Mouse (Mus musculus) right cerebral cortex, adult 2 months (tissue): ENCODE measurements around the gene Ube2r2.

ENCODE experiments used
- DNase-seq, 2 experiments: peaks; one replicate each; pipeline ENCODE4 v3.0.0; 2021 to 2022; ENCODE audit warnings: low spot score in 2 of 2

Gene Ube2r2

DNA sequence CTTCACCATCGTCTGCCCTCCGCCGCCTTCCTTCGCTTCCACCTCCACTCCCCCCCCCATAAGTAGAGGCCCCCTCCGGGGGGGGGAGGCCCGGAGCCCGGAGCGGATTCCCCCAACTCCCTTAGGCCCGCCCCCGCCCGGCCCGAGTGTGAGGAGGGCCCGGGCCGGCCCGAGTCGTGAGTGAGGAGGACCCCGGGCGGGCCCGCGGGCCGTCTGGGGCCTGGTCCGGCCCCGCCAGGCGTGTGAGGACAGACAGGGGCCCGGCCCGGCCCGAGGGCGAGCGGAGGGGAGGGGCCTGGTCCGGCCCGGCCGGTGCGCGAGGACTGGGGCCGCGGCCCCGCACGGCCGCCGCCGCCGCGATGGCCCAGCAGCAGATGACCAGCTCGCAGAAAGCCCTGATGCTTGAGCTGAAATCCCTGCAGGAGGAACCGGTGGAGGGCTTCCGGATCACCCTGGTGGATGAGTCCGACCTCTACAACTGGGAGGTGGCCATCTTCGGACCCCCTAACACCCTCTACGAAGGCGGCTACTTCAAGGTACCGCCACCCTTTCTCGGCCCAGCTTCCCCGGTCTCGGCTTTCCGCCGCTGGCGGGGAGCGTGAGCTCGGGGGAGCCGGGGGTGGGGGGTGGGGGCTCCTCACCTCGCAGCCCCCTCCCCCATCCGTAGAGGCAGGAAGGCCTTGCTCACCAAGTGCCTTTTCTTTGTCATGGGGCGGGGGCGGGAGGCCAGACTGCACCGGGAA is at the start of gene Ube2r2:
Gene Ube2r2, plus strand, starts transcription at position 33 of the 743 bp plus-strand sequence.
- peak; percentile 36 to 37 for DNase-seq

DNA sequence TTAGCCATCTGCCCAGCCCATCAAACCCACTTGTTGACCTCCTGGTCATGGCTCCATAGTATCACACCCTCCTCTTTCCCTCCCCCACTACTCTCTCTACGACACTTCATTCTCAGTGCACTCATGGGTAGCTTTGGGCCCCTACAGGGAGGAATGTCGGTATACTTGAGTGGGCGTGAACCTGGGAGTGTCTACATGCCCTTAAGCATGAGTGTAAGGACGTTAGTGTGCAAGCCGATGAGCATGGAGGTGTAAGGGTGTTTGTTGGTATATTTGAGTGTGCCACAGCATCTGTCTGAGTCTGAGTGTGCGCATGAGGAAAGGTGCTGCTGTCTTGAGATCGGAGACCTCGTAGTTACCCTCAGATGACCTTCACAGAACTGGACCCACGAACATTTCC is 48.6 kb upstream of the Ube2r2 start:
- no peak for DNase-seq

DNA sequence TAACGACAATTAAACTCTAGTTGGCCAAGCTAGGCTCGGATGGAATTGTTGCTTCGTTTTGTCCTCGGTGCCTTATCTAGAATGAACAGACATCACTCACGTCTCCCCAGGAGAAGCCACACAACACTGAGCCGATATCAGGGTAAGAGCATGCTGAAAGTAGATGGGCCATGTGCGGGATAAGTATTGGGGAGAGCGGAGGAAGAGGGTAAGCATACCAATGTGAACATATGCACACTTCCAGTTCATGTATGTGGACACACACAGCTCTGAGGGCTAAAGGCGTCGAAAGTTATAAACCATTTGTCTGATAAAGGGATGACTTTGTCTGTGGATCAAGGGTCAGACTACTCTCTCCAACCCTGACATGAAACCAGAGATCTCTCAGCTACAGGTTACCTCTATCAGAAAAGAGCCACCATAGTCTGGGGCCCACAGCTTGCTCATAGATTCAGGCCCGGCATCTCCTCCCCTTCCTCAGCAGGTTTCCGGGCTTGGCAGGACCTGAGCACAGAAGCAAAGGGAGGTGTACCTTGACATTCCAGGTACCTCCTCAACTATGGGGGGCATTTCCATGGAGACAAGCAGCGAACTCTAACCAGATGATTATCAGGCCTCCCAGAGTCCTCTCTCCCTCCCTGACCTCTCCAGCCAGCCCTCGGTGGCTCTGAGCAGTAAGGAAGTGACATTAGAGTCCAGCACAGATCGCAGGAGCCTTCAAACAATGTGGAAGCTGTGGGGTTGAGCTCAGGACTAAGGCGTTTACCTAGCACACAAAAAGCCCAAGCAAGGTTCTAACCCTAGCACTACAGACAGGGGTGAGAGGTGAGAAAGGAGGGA is 47.9 kb upstream of the Ube2r2 start:
- DNase-seq = no peak

DNA sequence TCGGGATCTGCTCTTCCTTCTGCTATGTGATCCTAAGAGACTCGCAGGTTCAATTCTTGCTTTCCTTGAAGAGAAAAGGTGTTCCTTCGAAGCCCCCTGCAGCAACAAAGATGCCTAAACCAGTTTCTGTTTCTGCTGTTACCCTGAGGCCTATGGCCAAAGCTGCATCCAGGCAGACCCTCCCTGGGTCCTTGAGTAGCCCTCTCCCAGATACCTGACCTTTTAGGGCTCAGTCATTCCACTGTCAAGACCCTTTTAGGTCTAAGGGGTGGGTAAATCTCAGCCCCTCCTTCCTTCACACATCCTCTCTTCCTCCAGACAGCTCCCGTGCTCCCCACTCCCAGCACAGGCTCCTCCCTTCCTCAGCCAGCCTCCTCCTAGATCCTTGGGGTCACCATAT is 46.4 kb upstream of the Ube2r2 start:
- no peak for DNase-seq

DNA sequence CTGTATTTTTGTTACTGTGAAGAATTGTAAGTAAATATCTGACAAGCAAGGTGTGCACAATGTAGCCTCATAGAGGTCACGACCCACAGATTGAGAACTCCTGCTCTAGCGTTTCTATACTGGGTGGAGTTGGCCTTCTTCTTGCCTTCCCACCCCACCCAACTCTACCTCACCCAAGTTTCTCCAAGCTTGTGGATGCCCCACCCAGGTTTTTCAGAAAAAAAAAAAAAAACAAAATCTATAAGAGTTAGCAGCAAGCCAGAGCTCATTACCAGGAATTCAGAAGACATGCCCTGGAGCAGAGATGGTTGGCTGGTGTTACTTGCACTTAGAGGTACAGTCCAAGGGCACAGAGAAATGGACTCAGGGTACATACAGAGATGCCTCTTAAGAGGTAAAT is 45.8 kb upstream of the Ube2r2 start:
- DNase-seq = no peak

DNA sequence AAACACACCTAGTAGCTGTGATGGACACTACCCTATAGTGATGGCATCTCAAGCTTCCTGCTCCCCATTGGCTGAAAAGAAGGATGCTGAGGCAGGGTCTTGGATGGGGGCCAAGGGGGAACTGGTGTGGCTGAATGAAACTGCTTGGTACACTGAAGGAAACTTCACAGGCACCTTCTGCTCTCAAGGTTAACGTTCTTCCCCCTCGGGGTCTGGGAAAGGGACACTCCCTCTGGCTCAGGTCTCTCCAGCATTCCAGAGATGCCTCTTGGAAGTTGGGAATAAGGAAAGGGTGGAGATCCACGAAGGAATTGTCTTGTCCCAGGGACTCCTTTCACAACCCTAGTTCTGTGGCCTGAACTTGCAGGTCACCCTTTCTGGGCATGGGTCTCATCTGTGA is 44.2 kb upstream of the Ube2r2 start:
- DNase-seq = no peak

DNA sequence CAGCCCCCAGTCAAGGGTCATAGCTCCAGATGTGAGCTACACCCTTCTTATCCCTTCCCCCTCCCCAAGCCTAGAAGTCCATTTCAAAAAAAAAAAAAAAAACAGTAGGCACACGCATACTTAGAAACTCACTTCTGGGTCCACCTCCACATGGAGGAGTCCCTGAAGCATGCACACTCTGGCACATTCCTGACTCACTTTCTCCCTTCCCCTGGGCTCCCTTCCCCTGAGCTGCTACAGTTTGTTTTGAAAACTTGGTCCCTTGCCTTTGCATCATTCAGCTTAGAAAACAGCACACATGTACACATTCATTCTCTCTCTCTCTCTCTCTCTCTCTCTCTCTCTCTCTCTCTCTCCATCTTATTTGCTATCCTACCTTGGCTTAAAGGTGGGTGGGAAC is 42.6 kb upstream of the Ube2r2 start:
- no peak for DNase-seq

DNA sequence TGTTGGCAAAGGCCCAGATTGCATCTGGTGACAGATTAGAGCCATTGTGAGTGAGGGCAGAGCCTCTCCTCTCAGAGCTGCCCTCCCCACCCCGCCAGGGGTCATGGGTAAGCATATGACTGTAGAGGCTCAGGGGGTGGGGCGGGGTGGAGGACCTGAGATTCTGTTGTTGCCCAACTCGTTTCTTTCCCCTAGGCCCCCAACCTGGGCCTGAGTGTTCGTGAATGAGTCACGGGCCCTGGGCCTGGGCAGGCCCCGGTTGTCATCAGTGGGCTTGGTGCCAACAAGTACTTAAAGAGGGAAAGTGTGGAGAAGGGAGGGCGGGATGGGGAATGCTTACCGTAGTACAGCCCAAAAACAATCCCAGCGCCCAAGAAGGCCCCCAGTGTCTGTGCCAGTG is 41.2 kb upstream of the Ube2r2 start:
- no peak for DNase-seq

DNA sequence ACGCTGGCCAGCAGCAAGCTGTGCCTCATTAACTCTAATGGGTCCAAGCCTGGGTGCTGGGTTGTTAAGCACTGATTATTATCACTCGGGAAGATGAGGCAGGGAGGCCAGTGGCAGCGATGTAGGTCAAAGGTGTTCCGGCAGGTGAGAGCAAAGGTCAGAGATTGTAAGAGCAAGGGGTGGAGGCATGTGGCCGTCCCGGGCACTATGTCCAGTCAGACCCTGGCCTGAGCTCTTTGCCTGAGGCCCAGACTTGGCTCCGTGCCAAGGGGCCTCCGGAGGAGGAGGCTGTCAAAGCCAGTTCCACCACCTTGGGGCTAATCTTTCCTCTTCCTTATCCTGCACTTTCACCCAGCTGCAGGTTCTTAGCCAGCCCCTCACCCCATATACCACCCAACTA is 39.4 kb upstream of the Ube2r2 start:
- DNase-seq = no peak

DNA sequence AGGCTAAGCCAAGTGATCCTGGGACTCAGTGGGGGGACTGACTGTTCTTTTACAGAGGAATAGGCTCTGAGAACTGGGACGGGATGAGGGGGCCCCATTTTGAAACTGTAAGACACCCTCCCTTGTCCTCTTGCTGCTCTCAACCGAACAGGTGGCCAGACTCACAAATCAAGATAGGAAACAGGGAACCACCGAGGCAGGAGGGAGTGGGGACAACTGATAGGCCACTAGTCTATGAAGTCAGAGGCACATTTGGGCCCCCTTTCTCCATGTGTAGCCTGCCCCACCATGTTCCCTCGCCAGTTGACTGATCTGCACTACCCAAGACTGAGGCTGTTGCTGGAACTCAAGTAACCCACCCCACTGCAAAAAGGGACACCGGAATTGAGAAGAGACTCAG is 38.7 kb upstream of the Ube2r2 start:
- DNase-seq = no peak

DNA sequence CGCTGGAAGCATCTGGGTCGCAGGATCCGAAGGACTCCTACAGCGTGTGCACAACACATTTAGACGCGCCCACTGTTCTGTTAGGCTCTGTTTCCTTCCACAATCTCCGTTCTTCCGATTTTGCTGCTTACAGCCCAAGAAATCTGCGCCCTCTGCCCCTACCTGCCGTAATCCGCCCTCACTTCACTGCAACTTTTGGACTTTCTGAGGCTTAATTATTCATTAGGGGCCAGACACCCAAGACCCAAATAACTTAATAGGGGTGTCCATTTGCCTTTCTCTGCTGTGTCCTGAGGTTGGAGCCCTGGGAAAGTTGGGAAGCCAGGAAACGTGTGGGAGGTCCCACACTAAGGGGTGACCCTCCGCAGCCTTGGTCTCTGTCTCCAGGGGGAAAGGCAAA is 38.2 kb upstream of the Ube2r2 start:
- no peak for DNase-seq

DNA sequence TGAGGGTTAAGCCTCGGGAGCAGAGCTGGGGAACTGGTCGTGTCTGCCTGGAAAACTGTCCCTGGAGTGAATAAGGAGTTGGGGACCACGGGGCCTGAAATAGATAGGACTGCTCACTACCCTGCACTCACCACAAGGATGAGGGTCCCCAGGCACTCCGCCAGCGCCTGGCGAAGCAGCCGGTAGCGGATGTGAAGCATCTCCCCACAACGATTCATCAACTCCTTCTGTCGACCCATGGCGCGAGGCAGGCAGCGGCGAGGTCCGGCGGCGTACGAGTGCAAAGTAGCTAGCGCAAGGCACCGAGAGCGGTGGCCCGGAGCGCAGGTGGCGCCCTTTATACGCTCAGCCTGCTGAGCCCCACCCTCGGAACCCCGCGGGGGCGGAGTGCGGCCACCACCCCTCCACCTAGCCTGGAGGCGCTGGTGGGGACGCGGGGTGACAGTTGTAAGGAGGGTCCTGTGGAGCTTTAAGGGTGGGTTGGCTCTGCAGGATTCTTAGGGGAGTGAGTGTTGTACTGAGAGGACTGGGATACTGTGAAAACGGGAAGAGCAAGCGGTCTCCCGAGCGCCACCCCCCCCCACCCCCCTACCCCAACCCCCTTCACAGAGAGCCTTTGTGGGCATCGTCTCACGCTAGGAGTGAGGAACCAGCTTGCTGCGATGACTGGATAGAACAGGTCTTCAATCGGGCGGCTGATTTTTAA is 37.5 kb upstream of the Ube2r2 start, which contains the start of gene Aqp3:
Gene Aqp3, minus strand, starts transcription at position 313 of the 706 bp plus-strand sequence.
- DNase-seq = no peak

DNA sequence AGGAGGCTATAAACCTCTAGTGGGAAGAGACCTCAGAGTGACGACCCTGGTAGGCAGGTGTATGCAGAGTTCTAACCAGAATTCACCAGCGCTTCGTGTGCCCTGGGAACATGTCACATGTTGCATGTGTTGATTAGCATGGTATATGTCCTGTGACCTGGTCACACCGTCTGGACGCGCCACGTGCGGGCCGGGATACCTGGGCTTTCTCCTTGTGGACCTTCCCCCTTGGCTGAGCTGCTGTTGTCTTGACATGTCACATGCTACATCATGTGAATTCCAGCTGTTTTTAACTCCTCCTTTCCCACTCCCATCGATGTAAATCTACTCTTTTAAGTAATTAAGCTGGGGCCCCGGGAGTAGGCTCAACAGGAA is 37.0 kb upstream of the Ube2r2 start:
- DNase-seq = no peak

DNA sequence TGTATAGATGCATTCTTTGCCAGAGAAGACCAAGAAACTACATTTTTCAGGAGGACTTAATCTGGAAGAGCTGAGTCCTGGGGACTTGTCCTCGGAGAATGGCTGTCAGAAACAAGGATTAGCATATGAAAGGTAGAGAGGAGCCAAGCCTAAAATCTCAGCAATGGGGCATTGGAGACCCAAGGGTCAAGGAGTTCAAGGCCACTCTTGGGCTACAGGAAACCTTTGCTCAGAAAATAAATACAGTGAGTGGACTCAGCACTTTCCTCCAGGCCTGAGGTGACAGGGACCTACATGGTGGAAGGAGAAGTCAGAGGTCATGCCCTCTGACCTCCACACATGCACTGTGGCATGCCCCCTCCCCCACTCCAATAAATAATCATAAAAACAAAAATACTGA is 34.6 kb upstream of the Ube2r2 start:
- no peak for DNase-seq

DNA sequence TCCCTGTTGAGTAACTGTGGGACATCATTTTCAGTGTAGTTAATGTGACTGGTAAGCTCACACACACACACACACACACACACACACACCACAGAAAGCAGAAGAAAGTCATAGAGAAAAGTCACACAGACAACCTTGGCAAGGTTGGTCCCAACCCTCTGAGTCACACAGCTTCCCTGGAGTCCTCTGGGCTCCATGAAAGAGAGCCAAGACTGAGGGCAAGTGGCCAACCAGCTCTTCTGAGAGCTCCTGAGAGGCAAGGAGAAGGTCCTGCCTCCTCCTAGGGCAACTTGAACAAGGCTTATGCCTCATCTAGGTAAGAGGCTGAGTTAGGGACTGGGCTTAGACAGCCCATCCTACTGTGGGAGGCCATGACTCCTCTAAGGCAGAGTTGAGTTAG is 32.6 kb upstream of the Ube2r2 start:
- DNase-seq = no peak

DNA sequence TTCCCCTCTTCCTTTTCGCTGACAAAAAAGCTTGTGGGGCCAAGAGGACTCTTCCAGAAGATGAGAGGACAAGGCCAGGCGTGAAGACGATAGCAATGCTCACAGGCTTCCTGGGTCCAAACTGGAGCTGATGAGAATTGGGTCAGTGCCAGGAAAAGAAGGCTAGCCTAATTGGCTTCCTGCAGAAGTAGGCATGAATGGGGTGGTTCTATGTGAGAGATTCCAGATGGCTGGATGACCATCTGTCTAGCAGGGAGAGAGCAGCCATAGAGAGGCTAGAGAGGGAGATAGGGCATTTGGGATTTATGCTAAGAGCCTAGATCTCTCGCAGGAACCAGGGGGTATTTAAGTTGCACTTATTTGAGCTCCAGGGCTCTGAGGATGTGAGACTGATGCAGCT is 28.1 kb upstream of the Ube2r2 start:
- no peak for DNase-seq

DNA sequence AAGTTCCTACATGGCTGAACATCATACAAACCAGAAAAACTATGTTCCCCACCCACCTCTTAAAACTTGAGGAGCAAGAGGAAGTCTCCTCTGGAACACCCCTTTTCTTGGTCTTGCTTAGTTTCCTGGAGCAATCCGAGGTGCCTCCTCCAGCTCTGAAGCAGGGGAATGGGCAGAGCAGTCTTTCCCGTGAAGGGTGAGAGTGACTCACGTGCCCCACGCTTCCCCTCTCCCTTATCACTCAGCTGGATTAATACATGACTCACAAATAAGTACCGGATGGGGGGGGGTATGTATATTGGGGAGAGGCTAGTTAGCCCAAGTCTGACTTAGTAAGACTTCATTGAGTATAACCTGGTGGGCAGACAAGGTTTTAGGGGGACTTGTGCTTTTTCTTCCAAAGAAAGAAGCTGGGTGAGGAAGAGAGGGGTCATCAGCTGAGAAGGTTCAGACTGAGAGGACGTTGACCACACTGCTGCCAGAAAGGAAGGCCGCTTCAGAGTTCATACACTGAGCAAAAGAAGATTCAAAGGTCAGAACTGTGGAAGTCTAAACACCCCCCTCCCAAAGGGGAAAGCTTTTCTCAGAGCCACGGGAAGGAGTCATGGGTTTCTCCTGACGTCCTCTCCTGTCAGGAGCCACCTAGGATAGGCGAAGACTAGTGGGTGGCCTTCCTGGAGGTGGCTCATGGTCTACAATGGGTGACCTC is 26.7 kb upstream of the Ube2r2 start:
- DNase-seq = no peak

DNA sequence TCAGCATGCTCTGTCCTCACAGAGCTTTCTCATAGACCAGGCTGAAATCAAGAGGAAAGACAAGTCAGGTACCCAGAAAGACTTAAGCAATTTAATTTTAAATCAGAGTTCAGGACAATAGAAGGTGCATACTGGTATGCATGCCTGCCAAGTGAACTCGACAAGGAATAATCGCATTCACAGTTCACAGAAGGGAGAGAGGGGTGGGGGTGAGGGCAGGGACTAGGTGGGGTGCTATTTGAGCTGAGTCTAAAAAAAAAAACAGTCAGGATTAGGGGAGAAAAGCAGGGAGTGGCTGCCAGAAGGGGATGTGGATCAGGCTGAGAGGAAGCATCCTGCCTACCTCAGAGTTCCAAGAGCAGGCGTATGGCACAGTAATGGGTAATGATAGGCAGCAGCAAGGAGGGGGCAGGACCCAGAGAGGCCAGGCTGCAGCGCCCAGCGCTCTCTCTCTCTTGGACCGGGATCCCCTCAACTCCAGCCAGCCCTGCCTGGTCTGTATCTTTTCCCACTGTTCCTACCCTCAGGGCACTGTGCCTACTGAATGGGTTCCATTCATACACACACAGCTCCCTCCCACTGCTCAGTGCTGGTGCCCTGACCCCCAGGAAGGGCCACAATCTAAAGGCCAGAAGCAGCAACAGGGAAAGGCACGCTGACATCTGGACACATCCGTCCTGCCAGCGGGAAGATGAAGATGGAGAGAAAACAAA is 21.0 kb upstream of the Ube2r2 start:
- no peak for DNase-seq

DNA sequence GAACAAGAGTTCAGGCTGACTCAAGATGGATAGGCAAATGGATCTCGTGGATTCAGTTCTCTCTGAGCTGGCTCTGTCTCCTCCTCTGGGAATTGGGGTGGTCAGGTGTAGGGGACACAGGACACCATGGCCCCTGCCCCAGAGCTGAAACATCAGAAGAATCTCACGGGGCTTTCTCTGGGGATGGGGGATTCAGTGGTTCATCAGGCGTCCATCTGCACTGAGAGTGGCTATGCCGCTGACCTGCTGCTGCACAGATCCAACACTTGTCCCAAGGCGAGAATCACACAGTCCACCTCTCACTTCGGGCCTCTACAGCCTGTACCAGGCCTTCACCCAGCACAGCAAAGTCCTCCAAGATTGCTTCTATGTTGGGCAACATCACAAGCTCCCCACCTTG is 20.5 kb upstream of the Ube2r2 start:
- DNase-seq = no peak

DNA sequence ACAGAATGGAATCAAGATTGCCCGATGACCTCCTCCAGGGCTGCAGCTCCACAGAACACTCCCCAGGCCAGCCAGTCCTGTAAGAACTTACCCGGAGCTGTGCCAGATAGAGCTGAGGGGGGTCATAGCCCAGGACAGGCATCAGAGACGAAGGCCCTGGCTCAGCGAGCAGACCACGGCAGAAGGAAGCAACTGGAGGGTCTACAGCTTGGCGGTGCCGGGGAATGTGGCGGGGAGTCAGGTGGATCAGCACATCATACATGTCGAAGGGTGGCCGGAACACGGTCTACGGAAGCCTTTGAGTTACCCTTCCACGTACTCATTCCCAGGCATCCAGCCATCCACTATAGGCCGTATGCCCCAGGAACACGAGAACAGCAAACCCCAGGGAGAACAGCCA is 19.8 kb upstream of the Ube2r2 start:
- no peak for DNase-seq

DNA sequence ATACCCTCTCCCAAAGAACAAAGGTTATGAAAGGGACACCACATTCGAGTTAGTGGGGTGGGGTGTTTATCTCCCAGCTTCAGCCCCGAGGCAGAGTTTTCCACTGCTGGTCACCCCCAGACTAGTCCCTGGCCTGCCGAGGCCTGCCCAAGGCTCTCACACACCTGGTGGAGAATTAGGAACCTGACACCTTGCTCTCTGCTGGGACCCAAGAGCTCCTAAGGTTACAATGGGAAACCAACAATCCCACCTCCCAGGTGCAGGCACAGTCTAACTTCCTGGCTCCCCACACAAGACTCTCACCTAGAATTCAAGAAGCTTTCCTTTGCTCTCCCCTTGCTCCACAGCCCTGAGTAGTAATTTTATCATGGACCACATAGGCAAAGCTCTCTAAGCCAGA is 18.7 kb upstream of the Ube2r2 start:
- no peak for DNase-seq
